Mouse (Mus musculus) gastrocnemius, postnatal 14 days (tissue): ENCODE measurements around the gene Polr2c. TPM values are rescaled to one million over a fixed set of nuclear protein-coding genes. Genes with fewer than 3 reads are reported as not detected.
"Not testable (repeated sequence)": the region's sequence is repeated elsewhere in the genome, so short reads cannot be mapped to it uniquely, and the experiment has no call there.

Source experiments
- DNase-seq: peaks from one replicate; pipeline ENCODE4 v3.0.0; 2021; ENCODE audit warnings: mixed read lengths
- intact Hi-C: fragments of 180-260 bp; cut with DNase I; formaldehyde crosslinking; loops from one replicate; pipeline ENCODE4 v1.15.1; 2025; ENCODE audit warnings: low total_unique reads
- long read RNA-seq, 2 experiments: library from polyadenylated mRNA; stranded (forward); transcript quantifications; one replicate each; pipeline ENCODE4 v2.0.0; 2021
- total RNA-seq, 2 experiments: library from RNA; stranded (reverse); gene quantifications; 2 replicates each; pipeline ENCODE4 v1.2.3; 2021

The Polr2c gene
- total RNA-seq = 10 to 100 TPM; 37.3 to 39.4 TPM
- long read RNA-seq, experiment 1, transcript Polr2c-201 (9 exons, 1,580 nt) = major isoform, 67 of 102 reads
- long read RNA-seq, experiment 1, partial matches to known transcripts = 2 of 102 reads
- long read RNA-seq, experiment 1, other reads (novel, unspliced or antisense) = 33 of 102 reads
- long read RNA-seq, experiment 2, transcript Polr2c-201 (9 exons, 1,580 nt) = major isoform, 72 of 97 reads
- long read RNA-seq, experiment 2, partial matches to known transcripts = 0 of 97 reads
- long read RNA-seq, experiment 2, other reads (novel, unspliced or antisense) = 25 of 97 reads

DNA sequence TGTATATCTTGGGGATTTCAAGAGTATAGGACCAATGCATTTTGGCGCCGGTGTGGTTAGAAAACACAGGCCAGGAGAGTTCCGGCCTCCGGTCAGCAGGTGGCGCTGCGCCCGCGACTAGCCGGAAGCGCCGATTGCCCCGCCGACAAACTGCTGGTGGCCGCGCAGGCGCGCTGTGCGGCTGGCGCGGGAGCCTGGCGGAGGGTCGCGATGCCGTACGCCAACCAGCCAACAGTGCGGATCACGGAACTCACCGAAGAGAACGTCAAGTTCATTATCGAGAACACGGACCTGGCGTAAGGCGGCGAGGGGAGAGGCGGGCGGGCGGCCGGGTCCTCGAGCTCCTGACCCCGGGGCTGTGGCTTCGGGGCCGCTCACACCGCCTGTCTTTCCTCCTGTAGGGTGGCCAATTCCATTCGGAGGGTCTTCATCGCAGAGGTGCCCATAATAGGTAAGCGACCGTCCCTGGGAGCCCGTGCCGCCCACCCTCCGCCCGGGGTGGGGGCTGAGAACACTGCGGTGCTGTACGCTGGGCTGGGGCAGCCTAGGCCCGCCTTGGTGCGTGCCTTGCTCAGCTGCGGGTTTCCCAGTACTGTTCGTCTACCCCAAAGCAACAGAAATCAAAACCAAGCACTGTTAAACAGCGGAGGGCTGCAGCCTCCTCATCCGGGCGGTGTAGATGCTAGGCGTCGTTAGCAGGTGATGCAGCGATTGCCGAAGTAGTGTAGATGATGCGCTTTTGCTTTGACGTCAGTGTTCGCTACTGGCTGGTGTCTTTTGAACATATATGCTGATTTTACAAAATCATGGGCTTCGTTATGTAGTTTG, at the start of gene Polr2c:
Gene Polr2c, plus strand, starts transcription at position 105 of the 828 bp plus-strand sequence.
- intact Hi-C loops = no loop called here
- peak; percentile 90 for DNase-seq

DNA sequence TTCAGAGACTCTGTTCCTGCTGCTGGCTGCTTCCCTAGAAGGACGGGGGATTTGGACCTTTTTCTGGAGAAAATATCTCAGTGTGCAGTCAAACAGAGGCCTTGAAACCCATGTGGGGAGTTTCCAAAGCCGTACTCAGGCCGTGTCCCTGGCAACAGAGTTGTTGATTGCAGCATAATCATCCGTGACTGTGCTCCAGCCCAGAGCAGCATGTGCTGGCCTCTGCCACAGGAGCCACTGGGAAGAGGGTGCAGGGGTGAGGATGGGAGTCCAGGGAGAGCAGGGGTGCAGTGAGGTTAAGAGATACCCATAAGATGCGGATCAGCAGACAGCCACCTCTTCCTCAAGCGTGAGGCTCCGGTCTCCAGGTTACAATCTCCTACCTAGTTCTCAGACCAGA, 49.7 kb upstream of the Polr2c start:
- intact Hi-C loops = no loop called here
- DNase-seq = no peak

DNA sequence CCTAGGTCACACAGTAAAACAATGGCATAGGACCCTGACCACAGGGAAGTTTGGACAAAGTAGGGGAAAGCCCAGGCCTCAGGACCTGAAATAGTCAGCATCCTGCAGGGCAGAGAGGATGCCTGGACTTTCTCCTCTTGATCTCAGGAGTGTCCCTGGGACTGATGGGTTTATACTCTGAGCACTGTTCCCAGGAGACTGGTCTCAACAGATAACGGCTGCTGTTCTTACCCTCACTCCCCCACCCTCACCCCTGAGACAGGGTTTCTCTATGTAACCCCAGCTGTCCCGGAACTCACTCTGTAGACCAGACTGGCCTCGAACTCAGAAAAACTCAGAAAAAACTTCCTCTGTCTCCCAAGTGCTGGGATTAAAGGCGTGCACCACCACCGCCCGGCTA, 48.9 kb upstream of the Polr2c start:
- DNase-seq = no peak

DNA sequence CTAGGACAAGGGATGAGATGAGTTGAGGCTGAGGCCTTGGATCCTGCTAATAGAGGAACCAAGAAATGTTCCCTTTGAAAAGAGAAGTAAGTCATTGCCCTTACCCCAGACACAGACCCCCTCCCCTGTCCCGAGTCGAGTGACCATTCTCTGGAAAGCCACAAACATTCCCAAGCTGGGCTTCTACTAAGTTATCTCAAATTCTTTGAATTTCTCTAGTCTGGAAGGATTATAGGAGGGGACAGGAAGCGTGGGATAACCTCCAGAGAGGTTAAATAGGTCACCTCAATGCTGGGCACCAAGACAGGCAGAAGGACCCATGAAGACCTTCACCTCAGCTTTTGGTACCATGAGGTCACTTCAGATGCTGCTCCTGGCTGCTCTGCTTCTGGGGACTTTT, 47.1 kb upstream of the Polr2c start, which contains the start of gene Ccl17:
Gene Ccl17, plus strand, starts transcription at position 301 of the 400 bp plus-strand sequence.
- no peak for DNase-seq
- intact Hi-C loops = no loop called here

More for the DNA sequence above, 48.9 kb upstream of the Polr2c start:
- intact Hi-C loops = no loop called here

DNA sequence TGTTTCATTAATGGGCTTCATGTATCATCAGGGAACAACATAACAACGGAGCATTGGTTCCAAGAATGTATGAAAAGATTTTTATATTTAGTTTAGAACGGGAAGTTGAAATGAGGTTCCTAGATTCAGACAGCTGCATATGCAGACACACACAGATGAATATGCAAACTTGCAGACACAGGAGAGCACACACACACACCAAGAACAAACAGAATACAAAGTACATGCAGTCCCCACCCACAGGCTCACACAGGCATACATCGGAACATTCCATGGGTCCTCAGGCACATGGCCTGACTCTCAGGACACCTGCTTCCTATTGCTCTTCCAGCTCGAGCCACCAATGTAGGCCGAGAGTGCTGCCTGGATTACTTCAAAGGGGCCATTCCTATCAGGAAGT, 46.4 kb upstream of the Polr2c start:
- intact Hi-C loops = no loop called here
- DNase-seq = no peak

- DNase-seq = no peak
- intact Hi-C loops = loop anchor here (2.0 kb wide), 1 partner anchor 107 kb away; no protein-coding TSS in a partner anchor
Observed at GRCm38 (mm10) chr8:94811654-94812053, 45.6 kb upstream of the Polr2c start.

DNA sequence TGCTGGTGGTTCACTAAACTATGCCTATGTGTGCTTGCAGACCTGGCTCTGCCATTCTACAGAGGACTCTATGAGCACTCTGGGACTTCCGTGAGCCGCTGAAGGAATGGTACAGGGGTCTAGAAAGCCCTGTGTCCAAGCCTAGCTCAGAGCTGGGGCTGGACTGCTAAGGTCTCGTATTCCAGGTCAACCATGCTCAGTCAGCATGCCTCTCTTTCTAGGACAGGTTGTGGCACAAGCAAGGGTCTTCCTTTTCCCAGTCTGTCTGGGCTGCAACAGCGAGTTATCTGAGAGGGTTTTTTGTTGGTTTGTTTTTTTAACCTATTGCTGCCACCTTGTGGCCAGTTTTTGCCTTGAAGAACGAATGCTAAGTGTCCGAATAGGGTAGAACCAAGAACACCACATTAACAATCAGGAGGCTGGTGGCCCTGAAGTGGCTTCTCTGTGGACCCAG, 44.6 kb upstream of the Polr2c start:
- DNase-seq = peak; percentile 64
- intact Hi-C loops = loop anchor here (2.0 kb wide), 1 partner anchor 108 kb away; no protein-coding TSS in a partner anchor

DNA sequence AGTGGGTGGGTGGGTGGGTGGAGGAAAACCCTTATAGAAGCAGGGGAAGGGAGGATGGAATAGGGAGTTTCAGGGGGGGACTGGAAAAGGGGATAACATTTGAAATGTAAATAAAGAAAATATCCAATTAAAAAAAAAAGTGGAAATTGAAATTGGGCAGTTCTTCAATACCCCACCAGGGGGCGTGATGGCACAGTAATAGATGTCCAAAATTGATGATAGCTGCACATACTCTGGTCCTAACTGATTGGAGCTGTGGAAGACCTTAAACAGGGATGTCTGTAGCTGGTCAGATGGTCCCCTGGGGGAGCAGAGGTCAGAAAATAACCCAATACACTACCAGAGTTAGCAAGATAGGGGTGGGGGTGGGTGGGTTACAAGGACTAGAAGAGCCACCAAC, 42.7 kb upstream of the Polr2c start:
- intact Hi-C loops = no loop called here

GRCm38 (mm10) chr8:94817933-94818332, 39.3 kb upstream of the Polr2c start:
- intact Hi-C loops = loop anchor here (5.0 kb wide), 1 partner anchor 89 kb away; no protein-coding TSS in a partner anchor
- no peak for DNase-seq

More for the DNA sequence above, 42.7 kb upstream of the Polr2c start:
- no peak for DNase-seq

DNA sequence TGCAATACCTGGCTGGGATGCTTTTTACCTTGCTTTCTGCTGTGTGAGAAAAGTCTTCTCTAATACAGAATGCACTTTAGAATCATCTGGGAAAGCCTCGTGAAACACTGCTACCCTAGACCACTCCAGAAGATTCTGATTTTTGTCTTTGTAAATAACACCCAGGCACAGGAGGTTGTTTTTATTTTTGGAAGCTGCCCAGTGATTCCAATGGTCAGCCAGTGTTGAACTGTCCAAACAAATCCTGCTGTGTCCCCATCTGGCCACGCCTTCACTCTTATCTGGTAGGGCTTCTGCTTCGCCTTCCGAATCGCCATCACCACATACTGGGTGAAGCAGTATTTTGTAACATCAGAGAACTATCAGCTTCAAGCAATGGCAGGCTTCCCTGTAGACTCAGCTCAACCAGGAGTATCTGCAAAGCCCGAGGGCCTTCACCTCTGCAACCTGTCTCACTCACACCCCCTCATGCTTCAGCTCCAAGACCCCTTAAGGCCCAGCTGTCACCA, 37.5 kb upstream of the Polr2c start:
- no peak for DNase-seq
- intact Hi-C loops = loop anchor here (5.0 kb wide), 1 partner anchor 88 kb away; no protein-coding TSS in a partner anchor

GRCm38 (mm10) chr8:94820553-94820952, 36.7 kb upstream of the Polr2c start:
- intact Hi-C loops = no loop called here

GRCm38 (mm10) chr8:94821381-94821780, 35.9 kb upstream of the Polr2c start:
- DNase-seq = no peak
- intact Hi-C loops = no loop called here

More at GRCm38 (mm10) chr8:94820553-94820952, 36.7 kb upstream of the Polr2c start:
- no peak for DNase-seq

GRCm38 (mm10) chr8:94822637-94823560, 34.4 kb upstream of the Polr2c start:
- DNase-seq = peak; percentile 55
- intact Hi-C loops = no loop called here

DNA sequence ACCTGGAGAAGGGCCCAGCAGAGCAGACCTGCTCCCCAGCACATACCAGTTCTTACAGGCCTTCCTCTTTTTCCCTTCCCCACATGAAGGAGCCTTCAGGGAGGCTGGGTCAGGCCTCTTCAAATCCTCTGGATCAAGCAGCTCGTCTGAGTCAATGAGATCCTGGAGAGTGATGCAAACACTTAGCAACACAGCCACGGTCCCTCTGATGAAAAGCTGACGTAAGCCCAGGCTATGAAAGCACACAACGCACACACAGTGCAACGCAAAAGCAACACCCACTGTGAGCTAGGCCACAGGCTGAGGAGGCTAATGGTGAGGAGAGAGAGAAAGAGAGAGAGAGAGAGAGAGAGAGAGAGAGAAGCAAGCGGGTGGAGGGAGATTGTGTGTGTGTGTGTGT, 32.1 kb upstream of the Polr2c start:
- intact Hi-C loops = no loop called here
- no peak for DNase-seq

DNA sequence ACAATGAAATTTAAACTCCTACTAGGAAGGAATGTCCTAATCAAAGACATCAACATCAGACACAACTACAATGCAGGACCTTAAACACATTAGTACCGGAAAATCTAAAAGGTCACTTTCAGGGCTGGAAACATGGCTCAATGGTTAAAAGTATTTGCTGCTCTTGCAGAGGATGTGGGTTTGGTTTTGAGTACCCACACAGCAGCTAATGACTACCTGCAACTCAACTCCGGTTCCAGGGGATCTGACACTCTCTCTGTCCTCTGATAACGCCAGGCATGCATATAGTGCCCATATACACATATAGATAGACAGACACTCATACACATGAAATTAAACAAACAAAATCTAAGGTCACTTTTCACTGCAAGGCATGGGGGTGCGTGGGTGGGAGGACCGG, 31.0 kb upstream of the Polr2c start:
- DNase-seq = no peak
- intact Hi-C loops = no loop called here

DNA sequence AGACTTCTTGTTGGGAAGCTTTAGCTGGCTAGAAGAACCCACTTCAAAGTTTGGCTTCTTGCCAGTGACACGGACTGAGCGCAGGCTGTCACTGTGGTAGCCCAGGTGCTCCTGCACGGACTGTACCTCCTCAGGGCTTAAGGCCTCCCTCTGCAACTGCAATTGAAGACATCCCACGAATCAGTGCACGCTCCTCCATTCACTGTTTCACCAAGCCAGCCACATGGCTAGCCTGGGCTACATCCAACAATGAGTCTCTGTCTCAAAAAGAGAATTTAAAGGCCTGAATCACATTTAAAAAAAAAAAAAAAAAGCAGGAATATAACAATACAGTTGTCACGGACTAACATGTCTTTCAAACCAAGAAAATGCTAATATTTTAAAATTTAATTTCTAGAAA, 29.0 kb upstream of the Polr2c start:
- no peak for DNase-seq
- intact Hi-C loops = no loop called here

DNA sequence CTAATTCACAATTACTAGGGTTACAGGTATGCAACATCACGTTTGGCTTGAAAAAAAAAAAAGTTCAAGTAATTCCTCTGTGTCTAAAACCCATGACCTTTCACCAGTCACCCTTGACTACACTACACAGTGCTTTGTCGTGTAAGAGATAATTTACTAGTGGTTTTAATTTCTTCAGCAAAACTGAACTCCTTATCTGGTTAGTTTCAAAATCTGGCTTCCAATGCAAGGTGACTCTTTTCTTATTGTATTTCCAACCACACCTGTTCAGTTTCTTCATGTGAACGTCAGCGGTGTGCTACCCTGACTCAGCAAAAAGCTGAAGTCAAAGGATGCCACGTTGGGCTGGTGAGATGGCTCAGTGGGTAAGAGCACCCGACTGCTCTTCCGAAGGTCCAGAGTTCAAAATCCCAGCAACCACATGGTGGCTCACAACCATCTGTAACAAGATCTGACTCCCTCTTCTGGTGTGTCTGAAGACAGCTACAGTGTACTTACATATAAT, 23.3 kb upstream of the Polr2c start:
- intact Hi-C loops, DNase-seq: not testable (repeated sequence)

GRCm38 (mm10) chr8:94835751-94836150, 21.5 kb upstream of the Polr2c start:
- intact Hi-C loops, DNase-seq: not testable (repeated sequence)
